ENCODE assay signal across 8 mouse cellular contexts in genomic region chr11:93812125-93812868, GRCm38 (mm10).
A peak's percentile ranks its signal among the peaks of the same experiment; 100 is the strongest.
DNase-seq lines count a peak whose midpoint lies in the region; ATAC-seq and TF ChIP-seq lines count a peak whose summit lies in the region.

No protein-coding gene starts in this region.

- 39% methylated on average over 11 of the region's 11 CpGs for WGBS in embryonic facial prominence, embryonic 11.5 days
- WGBS in hindbrain, postnatal 0 days, result 32% methylated on average over 11 of the region's 11 CpGs
- WGBS in midbrain, embryonic 16.5 days, result 31% methylated on average over 11 of the region's 11 CpGs

- H3K4me1 ChIP-seq in embryonic facial prominence, embryonic 11.5 days (ENCODE audit: control insufficient read depth, insufficient read depth, low read length), result no peaks in the 10 kb centered on the region
- H3K4me1 ChIP-seq in hindbrain, postnatal 0 days (ENCODE audit: insufficient read depth, low read length), result no peaks in the 10 kb centered on the region
- peaks cover 2% of the 10 kb centered on the region; the same call in 1 of the 2 replicates for H3K4me1 ChIP-seq in midbrain, embryonic 16.5 days (ENCODE audit: control insufficient read depth, insufficient read depth, low read length)

- no peaks in the 10 kb centered on the region for H3K36me3 ChIP-seq in embryonic facial prominence, embryonic 11.5 days (replicated peaks; ENCODE audit: control insufficient read depth, insufficient read depth, low read depth, low read length)
- no peaks in the 10 kb centered on the region for H3K36me3 ChIP-seq in hindbrain, postnatal 0 days (ENCODE audit: insufficient read depth, low read length)
- H3K36me3 ChIP-seq in midbrain, embryonic 16.5 days (ENCODE audit: control insufficient read depth, insufficient read depth, low read length), result no peaks in the 10 kb centered on the region

- H3K4me2 ChIP-seq in embryonic facial prominence, embryonic 11.5 days (ENCODE audit: low read depth, low read length), result no peak overlapping the region
- H3K4me2 ChIP-seq in hindbrain, postnatal 0 days (ENCODE audit: low read depth, low read length), result no peak overlapping the region
- no peak overlapping the region for H3K4me2 ChIP-seq in midbrain, embryonic 16.5 days (ENCODE audit: low read length)

- no peak overlapping the region for H3K4me3 ChIP-seq in embryonic facial prominence, embryonic 11.5 days (ENCODE audit: low read depth, low read length)
- no peak overlapping the region for H3K4me3 ChIP-seq in hindbrain, postnatal 0 days (ENCODE audit: low read length)
- H3K4me3 ChIP-seq in midbrain, embryonic 16.5 days (ENCODE audit: low read depth, low read length), result no peak overlapping the region

- H3K27ac ChIP-seq in embryonic facial prominence, embryonic 11.5 days (replicated peaks; ENCODE audit: low read depth, low read length), result no peak overlapping the region
- no peak overlapping the region for H3K27ac ChIP-seq in hindbrain, postnatal 0 days
- no peak overlapping the region for H3K27ac ChIP-seq in midbrain, embryonic 16.5 days (ENCODE audit: low read length)

- peak; percentile 95 for TF ChIP-seq CTCF in hindbrain, postnatal 0 days (IDR thresholded peaks at IDR 0.05; ENCODE audit: low read depth)

- ATAC-seq in embryonic facial prominence, embryonic 11.5 days (replicated peaks; ENCODE audit: insufficient number of reproducible peaks, low FRiP score, low TSS enrichment, low read depth), result no peak
- peak; percentile 82 for ATAC-seq in hindbrain, postnatal 0 days
- ATAC-seq in midbrain, embryonic 16.5 days, result peak; percentile 73; the same call in 1 of the 2 replicates

- H3K9me3 ChIP-seq in embryonic facial prominence, embryonic 11.5 days (replicated peaks; ENCODE audit: control insufficient read depth, low read length), result no peaks in the 10 kb centered on the region
- H3K9me3 ChIP-seq in hindbrain, postnatal 0 days (ENCODE audit: low read length), result no peaks in the 10 kb centered on the region
- no peaks in the 10 kb centered on the region for H3K9me3 ChIP-seq in midbrain, embryonic 16.5 days (replicated peaks; ENCODE audit: control insufficient read depth, low read length, poor library complexity, severe bottlenecking)

- no peak overlapping the region for H3K9ac ChIP-seq in embryonic facial prominence, embryonic 11.5 days (replicated peaks; ENCODE audit: low read length)
- H3K9ac ChIP-seq in hindbrain, postnatal 0 days (replicated peaks; ENCODE audit: low read length), result no peak overlapping the region
- H3K9ac ChIP-seq in midbrain, embryonic 16.5 days (ENCODE audit: low read depth, low read length), result no peak overlapping the region

- peak; percentile 25 for DNase-seq in ovary, postnatal 14 days (ENCODE audit: low spot score)
- DNase-seq in ovary, postnatal 10 days (ENCODE audit: low spot score), result no peak
- DNase-seq in adrenal gland, postnatal 36 days, result peak; percentile 46 to 48
- peak; percentile 66 for DNase-seq in embryonic facial prominence, embryonic 11.5 days (ENCODE audit: low spot score)
- peak; percentile 89 for DNase-seq in hindbrain, postnatal 0 days (ENCODE audit: low spot score)
- peak; percentile 56 to 80 for DNase-seq in left cerebral cortex, adult 9 months (ENCODE audit: low spot score in 2 of 2)
- peak; percentile 26 for DNase-seq in yolk sac, embryonic 10.5 days (ENCODE audit: low spot score)

- no peaks in the 10 kb centered on the region for H3K27me3 ChIP-seq in embryonic facial prominence, embryonic 11.5 days (ENCODE audit: control insufficient read depth, insufficient read depth, low read length)
- no peaks in the 10 kb centered on the region for H3K27me3 ChIP-seq in hindbrain, postnatal 0 days (ENCODE audit: insufficient read depth, low read length)
- no peaks in the 10 kb centered on the region for H3K27me3 ChIP-seq in midbrain, embryonic 16.5 days (ENCODE audit: control insufficient read depth, insufficient read depth, low read depth, low read length)
